Mouse (Mus musculus) stomach, embryonic 14.5 days (tissue): ENCODE results near the gene Zfp112. TPM values are rescaled to one million over a fixed set of nuclear protein-coding genes. Genes with fewer than 3 reads are reported as not detected.

ENCODE experiments used
- ATAC-seq: fragments of 200-750 bp; cut with Nextera tagmentation; 2 replicates; pipeline ENCODE4 v1.8.0; 2017; ENCODE audit warnings: low read depth, moderate TSS enrichment; ENCODE audit not compliant: insufficient number of reproducible peaks, insufficient read depth, low FRiP score
- H3K27ac ChIP-seq: fragments of 300-500 bp; sonication (generic); 2 replicates; pipeline ENCODE4 v1.5.1; 2014; ENCODE audit warnings: mild to moderate bottlenecking, low read length, moderate library complexity, mixed read lengths
- H3K27me3 ChIP-seq: fragments of 300-500 bp; sonication (generic); 2 replicates; pipeline ENCODE4 v1.6.1; 2014; ENCODE audit warnings: low read length, control low read depth, mixed read lengths; ENCODE audit not compliant: control insufficient read depth, insufficient read depth
- H3K36me3 ChIP-seq: fragments of 300-500 bp; sonication (generic); 2 replicates; pipeline ENCODE4 v1.6.1; 2014; ENCODE audit warnings: mild to moderate bottlenecking, control low read depth, low read length, moderate library complexity, mixed read lengths; ENCODE audit not compliant: control insufficient read depth, insufficient read depth
- H3K4me1 ChIP-seq: fragments of 300-500 bp; sonication (generic); 2 replicates; pipeline ENCODE4 v1.6.1; 2014; ENCODE audit warnings: low read length, control low read depth, mixed read lengths; ENCODE audit not compliant: control insufficient read depth, insufficient read depth
- H3K4me2 ChIP-seq: fragments of 300-500 bp; sonication (generic); replicated peaks from 2 replicates; pipeline ENCODE4 v1.6.1; 2014; ENCODE audit warnings: low read depth, low read length, control low read depth
- H3K4me3 ChIP-seq: fragments of 300-500 bp; sonication (generic); 2 replicates; pipeline ENCODE4 v1.5.1; 2014; ENCODE audit warnings: low read depth, low read length, control low read depth
- H3K9ac ChIP-seq: fragments of 300-500 bp; sonication (generic); replicated peaks from 2 replicates; pipeline ENCODE4 v1.6.1; 2014; ENCODE audit warnings: low read depth, mild to moderate bottlenecking, control low read depth, low read length, moderate library complexity, mixed read lengths
- H3K9me3 ChIP-seq: fragments of 300-500 bp; sonication (generic); 2 replicates; pipeline ENCODE4 v1.6.1; 2016; ENCODE audit warnings: low read depth, low read length, control low read depth; ENCODE audit not compliant: control insufficient read depth
- WGBS: fragments of 180-500 bp; shearing (Covaris S2); extraction: QIAGEN DNeasy Blood & Tissue Kit; methylation state at CpG from one replicate; pipeline ENCODE4 v1.1.7; 2014; 5-methylcytosine and 5-hydroxymethylcytosine counted together
- polyA plus RNA-seq: library from polyadenylated mRNA; unstranded; fragments of >200 nt; fragmentation: Nextera tagmentation; extraction: Ambion mirVana; gene quantifications from 2 replicates; pipeline ENCODE4 v1.2.1, GENCODE M21; 2014

The Zfp112 gene
- polyA plus RNA-seq, 1 experiment from 2014 or later: 5.4 TPM

- H3K4me3 ChIP-seq: no peak overlapping the region
- H3K27ac ChIP-seq: no peak overlapping the region
- peaks cover 73% of the 10 kb centered on the region for H3K36me3 ChIP-seq
- no peak for ATAC-seq
- peaks cover 83% of the 10 kb centered on the region for H3K9me3 ChIP-seq
- no peaks in the 10 kb centered on the region for H3K27me3 ChIP-seq
- no peak overlapping the region for H3K9ac ChIP-seq
- 94% methylated on average over 18 of the region's 18 CpGs for WGBS
- H3K4me2 ChIP-seq: no peak overlapping the region
- no peaks in the 10 kb centered on the region for H3K4me1 ChIP-seq
These were observed 6.9 kb upstream of the Zfp112 start for GRCm38 (mm10) chr7:24105144-24105703.

GRCm38 (mm10) chr7:24110839-24111238 is 1.3 kb upstream of the Zfp112 start:
- ATAC-seq: no peak
- Histone ChIP-seq H3K36me3 (peaks cover 19% of the 10 kb centered on the region), H3K9me3 (peaks cover 35% of the 10 kb centered on the region), H3K4me2 (no peak overlapping the region), H3K27me3 (no peaks in the 10 kb centered on the region), H3K9ac (no peak overlapping the region), H3K27ac (no peak overlapping the region), H3K4me1 (no peaks in the 10 kb centered on the region; the same call in 1 of the 2 replicates), H3K4me3 (no peak overlapping the region)
- WGBS: 94% methylated on average over 7 of the region's 7 CpGs

GRCm38 (mm10) chr7:24111772-24112155 is 350 bp upstream of the Zfp112 start:
- Histone ChIP-seq H3K4me3 (peak overlapping the region; percentile 69), H3K9ac (peak overlapping the region; percentile 26; the same call in 1 of the 2 replicates), H3K36me3 (peaks cover 10% of the 10 kb centered on the region), H3K27me3 (no peaks in the 10 kb centered on the region), H3K4me1 (no peaks in the 10 kb centered on the region; the same call in 1 of the 2 replicates), H3K27ac (peak overlapping the region; percentile 68; the same call in 1 of the 2 replicates), H3K4me2 (peak overlapping the region; percentile 75), H3K9me3 (peaks cover 26% of the 10 kb centered on the region)
- no peak; the same call in 1 of the 2 replicates for ATAC-seq
- 8% methylated on average over 9 of the region's 9 CpGs for WGBS

GRCm38 (mm10) chr7:24113001-24113400 is 887 bp downstream of the Zfp112 start:
- H3K9ac ChIP-seq: peak overlapping the region; percentile 72
- H3K4me2 ChIP-seq: peak overlapping the region; percentile 75
- no peaks in the 10 kb centered on the region for H3K27me3 ChIP-seq
- H3K27ac ChIP-seq: peak overlapping the region; percentile 67; the same call in 1 of the 2 replicates
- peak; percentile 47 for ATAC-seq
- peaks cover 2% of the 10 kb centered on the region; the same call in 1 of the 2 replicates for H3K36me3 ChIP-seq
- H3K4me1 ChIP-seq: no peaks in the 10 kb centered on the region; the same call in 1 of the 2 replicates
- peaks cover 14% of the 10 kb centered on the region for H3K9me3 ChIP-seq
- 13% methylated on average over 12 of the region's 12 CpGs for WGBS
- H3K4me3 ChIP-seq: peak overlapping the region; percentile 69

- H3K27me3 ChIP-seq: no peaks in the 10 kb centered on the region
- no peak overlapping the region for H3K9ac ChIP-seq
- H3K4me1 ChIP-seq: no peaks in the 10 kb centered on the region; the same call in 1 of the 2 replicates
- no peak overlapping the region for H3K4me3 ChIP-seq
- H3K27ac ChIP-seq: no peak overlapping the region
- H3K4me2 ChIP-seq: no peak overlapping the region
- no peaks in the 10 kb centered on the region for H3K9me3 ChIP-seq
- ATAC-seq: no peak
- WGBS: 67% methylated on average over 4 of the region's 4 CpGs
- no peaks in the 10 kb centered on the region for H3K36me3 ChIP-seq
These were observed 4.5 kb downstream of the Zfp112 start for GRCm38 (mm10) chr7:24116655-24117054.

- ATAC-seq: no peak
- Histone ChIP-seq H3K4me1 (peaks cover 6% of the 10 kb centered on the region; the same call in 1 of the 2 replicates), H3K27me3 (no peaks in the 10 kb centered on the region), H3K36me3 (peaks cover 8% of the 10 kb centered on the region; the same call in 1 of the 2 replicates), H3K9me3 (no peaks in the 10 kb centered on the region), H3K27ac (no peak overlapping the region), H3K4me2 (peak overlapping the region; percentile 43), H3K4me3 (peak overlapping the region; percentile 64), H3K9ac (no peak overlapping the region; the same call in 1 of the 2 replicates)
- WGBS: 20% methylated on average over 6 of the region's 6 CpGs
These were observed 21.4 kb downstream of the Zfp112 start for GRCm38 (mm10) chr7:24133425-24133995.

- no peak within 1 kb of the TSS for H3K27ac ChIP-seq
- ATAC-seq: peak; percentile 94
- peak within 1 kb of the TSS; percentile 59 for H3K9ac ChIP-seq
- peak within 1 kb of the TSS; percentile 90 for H3K4me2 ChIP-seq
- H3K27me3 ChIP-seq: no peaks in the 10 kb centered on the region
- peaks cover 10% of the 10 kb centered on the region; the same call in 1 of the 2 replicates for H3K36me3 ChIP-seq
- H3K9me3 ChIP-seq: no peaks in the 10 kb centered on the region
- 2% methylated on average over 32 of the region's 32 CpGs for WGBS
- peak within 1 kb of the TSS; percentile 64 for H3K4me3 ChIP-seq
- H3K4me1 ChIP-seq: peaks cover 6% of the 10 kb centered on the region; the same call in 1 of the 2 replicates
These were observed 22.1 kb downstream of the Zfp112 start, which contains the start of gene Zfp235 for GRCm38 (mm10) chr7:24133996-24134828. TSS of gene Zfp235 (plus strand) at chr7:24134169.

GRCm38 (mm10) chr7:24142566-24142965 is 30.5 kb downstream of the Zfp112 start:
- WGBS: 88% methylated on average over 6 of the region's 6 CpGs
- no peaks in the 10 kb centered on the region for H3K4me1 ChIP-seq
- ATAC-seq: no peak
- H3K27ac ChIP-seq: no peak overlapping the region
- H3K36me3 ChIP-seq: peaks cover 13% of the 10 kb centered on the region; the same call in 1 of the 2 replicates
- no peak overlapping the region for H3K4me3 ChIP-seq
- peaks cover 3% of the 10 kb centered on the region; the same call in 1 of the 2 replicates for H3K9me3 ChIP-seq
- no peaks in the 10 kb centered on the region for H3K27me3 ChIP-seq
- H3K4me2 ChIP-seq: no peak overlapping the region
- no peak overlapping the region for H3K9ac ChIP-seq
